Mouse (Mus musculus) midbrain, embryonic 16.5 days (tissue): ENCODE measurements around the gene Tacc2. TPM values are rescaled to one million over a fixed set of nuclear protein-coding genes. Genes with fewer than 3 reads are reported as not detected.

ENCODE experiments used
- polyA plus RNA-seq: library from polyadenylated mRNA; unstranded; fragments of >200 nt; fragmentation: Nextera tagmentation; extraction: Ambion mirVana; gene quantifications from 2 replicates; pipeline ENCODE4 v1.2.1, GENCODE M21; 2015

The Tacc2 gene
- polyA plus RNA-seq, 1 experiment from 2014 or later, result 61.1 TPM

Other genes with a start within 250 kb of the Tacc2 start
- gene Ate1, start 57.1 kb upstream of the Tacc2 start, polyA plus RNA-seq, result 117 and 120 TPM in 2 replicates
- gene Nsmce4a, start 4.3 kb upstream of the Tacc2 start, polyA plus RNA-seq, result 70.3 and 73.2 TPM in 2 replicates
- gene Btbd16, start 196.6 kb downstream of the Tacc2 start, polyA plus RNA-seq, result 0.31 TPM in 1 of 2 replicates, not detected in the other